Mouse (Mus musculus): ENCODE data around the gene Ccl9. TPM values are rescaled to one million over a fixed set of nuclear protein-coding genes. Genes with fewer than 3 reads are reported as not detected.

Ccl9 gene
- polyA plus RNA-seq, 1 experiment from 2014 or later, result 12.4 TPM

DNA sequence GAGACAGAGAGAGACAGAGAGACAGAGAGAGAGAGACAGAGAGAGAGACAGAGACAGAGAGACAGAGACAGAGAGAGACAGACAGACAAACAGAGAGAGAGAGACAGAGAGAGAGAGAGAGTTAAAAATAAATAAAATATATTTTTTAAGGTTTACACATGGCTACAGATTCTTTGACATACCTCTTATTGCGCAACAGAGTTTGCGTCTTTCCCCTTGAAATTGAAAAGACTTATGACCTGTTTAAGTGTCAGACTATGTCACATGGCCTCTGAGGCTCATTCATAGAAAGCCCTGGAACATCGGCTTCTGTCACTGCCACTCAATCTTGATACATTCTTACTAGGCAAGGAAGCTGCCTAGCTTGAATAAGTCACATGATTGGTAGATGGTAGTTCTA lies 25.0 kb upstream of the Ccl9 start:
- no peaks in the 10 kb centered on the region for H3K4me1 ChIP-seq (ENCODE audit: control insufficient read depth, insufficient read depth, low read length)
- no peak for DNase-seq (ENCODE audit: low spot score)
- no peak overlapping the region for H3K27ac ChIP-seq (replicated peaks; ENCODE audit: low read depth, low read length)
- no peak for ATAC-seq (ENCODE audit: low read depth)
- H3K27me3 ChIP-seq (replicated peaks; ENCODE audit: control insufficient read depth, insufficient read depth, low read length), result no peaks in the 10 kb centered on the region
- WGBS, result 94% methylated on average over 3 of the region's 3 CpGs
- no peaks in the 10 kb centered on the region for H3K36me3 ChIP-seq (ENCODE audit: control insufficient read depth, insufficient read depth, low read length)
- H3K9me3 ChIP-seq (ENCODE audit: control insufficient read depth, low read length), result no peaks in the 10 kb centered on the region
- H3K9ac ChIP-seq (ENCODE audit: low read depth, low read length), result no peak overlapping the region
- no peak overlapping the region for H3K4me2 ChIP-seq (ENCODE audit: low read depth, low read length)
- H3K4me3 ChIP-seq (ENCODE audit: low read depth, low read length), result no peak overlapping the region

GRCm38 (mm10) chr11:83600576-83600975 lies 22.1 kb upstream of the Ccl9 start:
- Histone ChIP-seq H3K4me1 (ENCODE audit: control insufficient read depth, insufficient read depth, low read length) (no peaks in the 10 kb centered on the region), H3K9me3 (ENCODE audit: control insufficient read depth, low read length) (no peaks in the 10 kb centered on the region), H3K27me3 (replicated peaks; ENCODE audit: control insufficient read depth, insufficient read depth, low read length) (no peaks in the 10 kb centered on the region), H3K36me3 (ENCODE audit: control insufficient read depth, insufficient read depth, low read length) (no peaks in the 10 kb centered on the region), H3K27ac (replicated peaks; ENCODE audit: low read depth, low read length) (no peak overlapping the region), H3K4me3 (ENCODE audit: low read depth, low read length) (no peak overlapping the region), H3K9ac (ENCODE audit: low read depth, low read length) (no peak overlapping the region), H3K4me2 (ENCODE audit: low read depth, low read length) (no peak overlapping the region)
- WGBS, result 81% methylated on average over 2 of the region's 2 CpGs
- no peak for DNase-seq (ENCODE audit: low spot score)
- ATAC-seq (ENCODE audit: low read depth), result no peak

DNA sequence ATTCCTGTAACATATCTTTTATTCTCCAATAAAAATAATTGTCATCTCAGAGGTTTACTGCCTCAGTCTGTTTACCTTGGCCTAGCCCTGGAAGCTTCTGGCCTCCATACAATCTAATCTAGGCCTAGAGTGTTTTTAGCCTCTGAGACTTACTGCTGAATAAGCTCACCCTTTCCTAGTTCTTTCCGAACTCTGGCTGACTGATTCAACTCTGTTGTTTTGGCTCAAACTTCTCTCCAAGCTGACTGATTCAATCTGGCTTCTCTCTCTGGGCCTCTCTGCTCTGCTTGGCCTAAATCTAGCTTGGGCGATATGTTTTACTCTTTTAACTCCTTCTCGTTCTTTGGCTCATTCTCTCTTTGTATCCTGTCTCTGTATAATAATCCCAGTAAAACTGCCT lies 20.6 kb upstream of the Ccl9 start:
- Histone ChIP-seq H3K4me2 (ENCODE audit: low read depth, low read length) (no peak overlapping the region), H3K27ac (replicated peaks; ENCODE audit: low read depth, low read length) (no peak overlapping the region; the same call in 1 of the 2 replicates), H3K27me3 (replicated peaks; ENCODE audit: control insufficient read depth, insufficient read depth, low read length) (no peaks in the 10 kb centered on the region), H3K36me3 (ENCODE audit: control insufficient read depth, insufficient read depth, low read length) (no peaks in the 10 kb centered on the region), H3K4me3 (ENCODE audit: low read depth, low read length) (no peak overlapping the region), H3K9ac (ENCODE audit: low read depth, low read length) (no peak overlapping the region), H3K9me3 (ENCODE audit: control insufficient read depth, low read length) (no peaks in the 10 kb centered on the region), H3K4me1 (ENCODE audit: control insufficient read depth, insufficient read depth, low read length) (no peaks in the 10 kb centered on the region)
- 76% methylated on average over 3 of the region's 3 CpGs for WGBS
- DNase-seq (ENCODE audit: low spot score), result peak; percentile 7
- ATAC-seq (ENCODE audit: low read depth), result no peak

- H3K4me3 ChIP-seq (ENCODE audit: low read depth, low read length), result no peak overlapping the region
- WGBS, result 66% methylated on average over 3 of the region's 3 CpGs
- ATAC-seq (ENCODE audit: low read depth) (peak; percentile 89; the same call in 1 of the 2 replicates), DNase-seq (ENCODE audit: low spot score) (peak; percentile 76)
- H3K27me3 ChIP-seq (replicated peaks; ENCODE audit: control insufficient read depth, insufficient read depth, low read length), result no peaks in the 10 kb centered on the region
- no peak overlapping the region; the same call in 1 of the 2 replicates for H3K27ac ChIP-seq (replicated peaks; ENCODE audit: low read depth, low read length)
- no peaks in the 10 kb centered on the region for H3K4me1 ChIP-seq (ENCODE audit: control insufficient read depth, insufficient read depth, low read length)
- H3K4me2 ChIP-seq (ENCODE audit: low read depth, low read length), result no peak overlapping the region
- no peaks in the 10 kb centered on the region for H3K36me3 ChIP-seq (ENCODE audit: control insufficient read depth, insufficient read depth, low read length)
- H3K9ac ChIP-seq (ENCODE audit: low read depth, low read length), result no peak overlapping the region
- H3K9me3 ChIP-seq (ENCODE audit: control insufficient read depth, low read length), result no peaks in the 10 kb centered on the region
Measured at GRCm38 (mm10) chr11:83598207-83598837, 19.9 kb upstream of the Ccl9 start.

- Histone ChIP-seq H3K4me3 (ENCODE audit: low read depth, low read length) (no peak overlapping the region), H3K27me3 (replicated peaks; ENCODE audit: control insufficient read depth, insufficient read depth, low read length) (no peaks in the 10 kb centered on the region), H3K36me3 (ENCODE audit: control insufficient read depth, insufficient read depth, low read length) (no peaks in the 10 kb centered on the region), H3K9me3 (ENCODE audit: control insufficient read depth, low read length) (no peaks in the 10 kb centered on the region), H3K4me1 (ENCODE audit: control insufficient read depth, insufficient read depth, low read length) (no peaks in the 10 kb centered on the region), H3K4me2 (ENCODE audit: low read depth, low read length) (no peak overlapping the region), H3K9ac (ENCODE audit: low read depth, low read length) (no peak overlapping the region), H3K27ac (replicated peaks; ENCODE audit: low read depth, low read length) (no peak overlapping the region)
- DNase-seq (ENCODE audit: low spot score), result no peak
- no peak for ATAC-seq (ENCODE audit: low read depth)
- WGBS, result 87% methylated on average over 7 of the region's 7 CpGs
Measured at GRCm38 (mm10) chr11:83597796-83598195, 19.4 kb upstream of the Ccl9 start.

DNA sequence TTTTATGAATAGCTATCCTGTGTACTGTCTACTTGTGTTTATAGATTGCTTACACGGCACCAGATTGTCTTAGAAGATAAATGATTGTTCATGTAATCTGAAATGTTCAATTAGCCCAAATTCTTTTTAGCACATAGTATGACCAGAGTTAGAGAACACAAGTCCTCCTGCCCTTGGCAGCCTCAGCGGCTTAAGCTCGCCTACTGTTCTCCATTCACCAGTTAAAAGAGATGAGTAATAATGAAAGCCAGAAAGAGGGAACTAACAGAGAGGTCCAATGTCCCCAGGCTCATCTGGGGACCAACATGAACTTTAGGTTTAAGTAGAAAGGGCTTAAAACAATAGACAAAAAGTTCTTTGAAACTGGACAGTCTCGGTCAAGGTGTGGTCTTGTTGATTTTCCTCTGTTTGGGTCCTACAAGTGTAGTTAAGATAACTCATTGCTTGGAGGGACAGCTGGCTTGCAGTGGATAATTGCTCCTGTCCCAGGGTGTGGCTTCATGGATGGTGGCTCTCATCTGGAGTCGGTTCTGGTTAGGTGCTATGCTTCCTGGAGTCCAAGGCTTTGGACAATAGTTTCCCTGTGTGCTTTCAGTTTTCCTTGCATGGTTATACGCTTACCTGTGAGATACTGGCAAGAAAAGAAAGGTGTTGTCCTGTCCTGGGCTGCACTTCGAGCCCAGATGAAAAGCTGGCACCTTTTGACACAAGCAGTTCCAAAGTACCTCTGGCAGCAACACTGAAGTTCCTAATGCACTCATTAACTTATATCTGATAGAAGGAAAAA lies 17.4 kb upstream of the Ccl9 start:
- H3K4me3 ChIP-seq (ENCODE audit: low read depth, low read length), result no peak overlapping the region
- H3K27me3 ChIP-seq (replicated peaks; ENCODE audit: control insufficient read depth, insufficient read depth, low read length), result no peaks in the 10 kb centered on the region
- 72% methylated on average over 7 of the region's 7 CpGs for WGBS
- no peak overlapping the region for H3K27ac ChIP-seq (replicated peaks; ENCODE audit: low read depth, low read length)
- ATAC-seq (ENCODE audit: low read depth), result no peak
- H3K4me1 ChIP-seq (ENCODE audit: control insufficient read depth, insufficient read depth, low read length), result no peaks in the 10 kb centered on the region
- no peak overlapping the region for H3K9ac ChIP-seq (ENCODE audit: low read depth, low read length)
- DNase-seq (ENCODE audit: low spot score), result no peak
- no peaks in the 10 kb centered on the region for H3K36me3 ChIP-seq (ENCODE audit: control insufficient read depth, insufficient read depth, low read length)
- no peaks in the 10 kb centered on the region for H3K9me3 ChIP-seq (ENCODE audit: control insufficient read depth, low read length)
- H3K4me2 ChIP-seq (ENCODE audit: low read depth, low read length), result no peak overlapping the region

- Histone ChIP-seq H3K4me1 (ENCODE audit: control insufficient read depth, insufficient read depth, low read length) (no peaks in the 10 kb centered on the region), H3K27ac (replicated peaks; ENCODE audit: low read depth, low read length) (no peak overlapping the region)
Measured at GRCm38 (mm10) chr11:83593453-83593852, 15.0 kb upstream of the Ccl9 start.

GRCm38 (mm10) chr11:83592853-83593252 lies 14.4 kb upstream of the Ccl9 start, which contains the start of gene Ccl6:
Gene Ccl6 (minus strand): TSS chr11:83593087.
- H3K4me1 ChIP-seq (ENCODE audit: control insufficient read depth, insufficient read depth, low read length), result no peaks in the 10 kb centered on the region

More at GRCm38 (mm10) chr11:83593453-83593852, 15.0 kb upstream of the Ccl9 start:
- H3K9ac ChIP-seq (ENCODE audit: low read depth, low read length), result no peak overlapping the region
- H3K27me3 ChIP-seq (replicated peaks; ENCODE audit: control insufficient read depth, insufficient read depth, low read length), result no peaks in the 10 kb centered on the region
- H3K4me2 ChIP-seq (ENCODE audit: low read depth, low read length), result no peak overlapping the region
- WGBS, result 91% methylated on average over 5 of the region's 5 CpGs
- no peak overlapping the region for H3K4me3 ChIP-seq (ENCODE audit: low read depth, low read length)
- ATAC-seq (ENCODE audit: low read depth) (no peak), DNase-seq (ENCODE audit: low spot score) (no peak)
- no peaks in the 10 kb centered on the region for H3K9me3 ChIP-seq (ENCODE audit: control insufficient read depth, low read length)
- H3K36me3 ChIP-seq (ENCODE audit: control insufficient read depth, insufficient read depth, low read length), result no peaks in the 10 kb centered on the region

More at GRCm38 (mm10) chr11:83592853-83593252, 14.4 kb upstream of the Ccl9 start, which contains the start of gene Ccl6:
- DNase-seq (ENCODE audit: low spot score), result no peak
- ATAC-seq (ENCODE audit: low read depth), result no peak
- no peak within 1 kb of the TSS for H3K4me3 ChIP-seq (ENCODE audit: low read depth, low read length)
- H3K27me3 ChIP-seq (replicated peaks; ENCODE audit: control insufficient read depth, insufficient read depth, low read length), result no peaks in the 10 kb centered on the region
- H3K9ac ChIP-seq (ENCODE audit: low read depth, low read length), result no peak within 1 kb of the TSS
- H3K4me2 ChIP-seq (ENCODE audit: low read depth, low read length), result no peak within 1 kb of the TSS
- H3K27ac ChIP-seq (replicated peaks; ENCODE audit: low read depth, low read length), result no peak within 1 kb of the TSS
- 34% methylated on average over 2 of the region's 2 CpGs for WGBS
- no peaks in the 10 kb centered on the region for H3K36me3 ChIP-seq (ENCODE audit: control insufficient read depth, insufficient read depth, low read length)
- H3K9me3 ChIP-seq (ENCODE audit: control insufficient read depth, low read length), result no peaks in the 10 kb centered on the region
